Mouse (Mus musculus): ENCODE measurements around the gene Olfr1336.

DNA sequence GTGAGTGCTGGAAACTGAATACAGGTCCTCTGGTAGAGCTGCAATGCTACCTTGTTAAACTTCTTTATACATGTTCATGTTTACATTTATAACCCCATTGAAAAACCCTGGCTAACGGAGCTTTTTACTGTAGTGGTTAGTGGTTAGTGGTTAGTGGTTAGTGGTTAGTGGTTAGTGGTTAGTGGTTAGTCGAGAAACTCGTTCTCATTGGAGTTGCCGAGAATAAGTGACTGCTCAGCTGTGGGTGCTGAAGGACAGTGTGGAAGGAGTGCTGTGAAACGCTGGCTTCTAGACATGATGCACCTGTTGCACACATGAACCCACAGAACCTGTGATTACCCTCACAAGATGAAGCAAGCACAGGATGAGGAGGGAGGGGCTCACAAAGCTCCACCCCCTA is 8.2 kb upstream of the Olfr1336 start:
- TF ChIP-seq POLR2A (IDR thresholded peaks at IDR 0.05; ENCODE audit: insufficient read depth, low read depth, low read length): no peak
- TF ChIP-seq CTCF (IDR thresholded peaks at IDR 0.05): no peak
- no peak for TF ChIP-seq EP300 (IDR thresholded peaks at IDR 0.05; ENCODE audit: insufficient read depth, low read depth, low read length)
